Mouse (Mus musculus): ENCODE measurements at regions not wholly inside any gene's neighbourhood (a gene's known extent, or its start where the extent isn't known, plus 50 kb on each side); places are given as distances from the start of the nearest gene placed in this dataset.

GRCm38 (mm10) chr12:106186501-106186900 is 176.5 kb downstream of the Vrk1 start:
- no peak overlapping the region for H3K27ac ChIP-seq (ENCODE audit: control insufficient read depth, insufficient read depth, low read depth, low read length)
- TF ChIP-seq POLR2A (IDR thresholded peaks at IDR 0.05; ENCODE audit: control insufficient read depth, low read depth, low read length) (no peak), CTCF (IDR thresholded peaks at IDR 0.05; ENCODE audit: control insufficient read depth, insufficient read depth, insufficient replicate concordance, low read depth, low read length) (no peak)
- no peak overlapping the region for H3K4me3 ChIP-seq (ENCODE audit: control insufficient read depth, low read depth, low read length)
- no peaks in the 10 kb centered on the region for H3K36me3 ChIP-seq (ENCODE audit: control insufficient read depth, insufficient read depth, low read length)
- H3K27me3 ChIP-seq (ENCODE audit: control insufficient read depth, insufficient read depth, low read length): no peaks in the 10 kb centered on the region
- peaks cover 2% of the 10 kb centered on the region; the same call in 1 of the 2 replicates for H3K4me1 ChIP-seq (ENCODE audit: control insufficient read depth, insufficient read depth, low read length)

DNA sequence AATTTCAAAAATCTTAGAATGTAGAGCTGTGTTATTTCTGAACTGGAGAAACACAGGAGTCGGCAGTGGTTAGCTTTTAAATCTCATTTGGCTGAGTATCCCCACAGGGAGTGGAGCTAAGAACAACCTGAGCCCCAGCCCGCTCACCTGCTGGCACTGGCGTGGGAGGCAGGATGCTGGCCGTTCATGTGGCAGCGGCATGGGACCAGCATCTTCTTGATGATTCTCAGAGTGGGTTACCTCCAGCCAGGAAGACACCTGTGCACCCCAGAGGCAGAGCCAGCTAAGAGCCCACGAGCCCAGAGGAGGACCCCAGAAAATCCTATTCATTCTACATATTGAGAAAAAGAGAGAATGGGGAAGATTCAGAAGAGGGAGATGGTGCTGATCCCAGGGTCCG is 181.7 kb downstream of the Vrk1 start:
- Histone ChIP-seq H3K4me3 (ENCODE audit: control insufficient read depth, low read depth, low read length) (no peak overlapping the region), H3K4me1 (ENCODE audit: control insufficient read depth, insufficient read depth, low read length) (peaks cover 2% of the 10 kb centered on the region; the same call in 1 of the 2 replicates), H3K27me3 (ENCODE audit: control insufficient read depth, insufficient read depth, low read length) (no peaks in the 10 kb centered on the region), H3K36me3 (ENCODE audit: control insufficient read depth, insufficient read depth, low read length) (no peaks in the 10 kb centered on the region), H3K27ac (ENCODE audit: control insufficient read depth, insufficient read depth, low read depth, low read length) (no peak overlapping the region)
- no peak for TF ChIP-seq POLR2A (IDR thresholded peaks at IDR 0.05; ENCODE audit: control insufficient read depth, low read depth, low read length)
- TF ChIP-seq CTCF (IDR thresholded peaks at IDR 0.05; ENCODE audit: control insufficient read depth, insufficient read depth, insufficient replicate concordance, low read depth, low read length): no peak

GRCm38 (mm10) chr12:106199302-106199701 is 189.3 kb downstream of the Vrk1 start:
- no peaks in the 10 kb centered on the region for H3K36me3 ChIP-seq (ENCODE audit: control insufficient read depth, insufficient read depth, low read length)
- peaks cover 2% of the 10 kb centered on the region for H3K4me1 ChIP-seq (ENCODE audit: control insufficient read depth, insufficient read depth, low read length)
- TF ChIP-seq CTCF (IDR thresholded peaks at IDR 0.05; ENCODE audit: control insufficient read depth, insufficient read depth, insufficient replicate concordance, low read depth, low read length) (no peak), POLR2A (IDR thresholded peaks at IDR 0.05; ENCODE audit: control insufficient read depth, low read depth, low read length) (no peak)
- no peak overlapping the region for H3K4me3 ChIP-seq (ENCODE audit: control insufficient read depth, low read depth, low read length)
- no peaks in the 10 kb centered on the region for H3K27me3 ChIP-seq (ENCODE audit: control insufficient read depth, insufficient read depth, low read length)
- no peak overlapping the region for H3K27ac ChIP-seq (ENCODE audit: control insufficient read depth, insufficient read depth, low read depth, low read length)

DNA sequence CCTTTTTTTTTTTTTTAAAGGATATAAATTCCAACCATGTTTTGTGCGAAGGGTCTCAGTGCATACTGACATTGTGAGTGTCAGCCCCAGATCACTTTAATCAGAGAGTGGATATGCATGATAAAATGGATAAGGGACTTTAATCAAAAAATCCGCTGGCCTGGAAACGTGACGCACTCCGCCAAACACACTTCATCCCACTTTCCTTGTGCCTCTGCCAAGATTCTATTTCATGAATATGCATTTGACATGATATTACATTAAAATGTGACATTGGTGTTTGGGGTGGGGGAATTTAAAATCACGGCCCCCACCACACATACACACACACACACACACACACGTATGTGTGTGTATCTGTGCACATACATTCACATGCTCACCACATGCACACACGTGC is 193.5 kb downstream of the Vrk1 start:
- no peaks in the 10 kb centered on the region; the same call in 1 of the 2 replicates for H3K4me1 ChIP-seq (ENCODE audit: control insufficient read depth, insufficient read depth, low read length)
- no peak overlapping the region for H3K4me3 ChIP-seq (ENCODE audit: control insufficient read depth, low read depth, low read length)
- no peak overlapping the region for H3K27ac ChIP-seq (ENCODE audit: control insufficient read depth, insufficient read depth, low read depth, low read length)
- TF ChIP-seq POLR2A (IDR thresholded peaks at IDR 0.05; ENCODE audit: control insufficient read depth, low read depth, low read length): no peak
- TF ChIP-seq CTCF (IDR thresholded peaks at IDR 0.05; ENCODE audit: control insufficient read depth, insufficient read depth, insufficient replicate concordance, low read depth, low read length): no peak
- no peaks in the 10 kb centered on the region for H3K36me3 ChIP-seq (ENCODE audit: control insufficient read depth, insufficient read depth, low read length)
- H3K27me3 ChIP-seq (ENCODE audit: control insufficient read depth, insufficient read depth, low read length): no peaks in the 10 kb centered on the region

DNA sequence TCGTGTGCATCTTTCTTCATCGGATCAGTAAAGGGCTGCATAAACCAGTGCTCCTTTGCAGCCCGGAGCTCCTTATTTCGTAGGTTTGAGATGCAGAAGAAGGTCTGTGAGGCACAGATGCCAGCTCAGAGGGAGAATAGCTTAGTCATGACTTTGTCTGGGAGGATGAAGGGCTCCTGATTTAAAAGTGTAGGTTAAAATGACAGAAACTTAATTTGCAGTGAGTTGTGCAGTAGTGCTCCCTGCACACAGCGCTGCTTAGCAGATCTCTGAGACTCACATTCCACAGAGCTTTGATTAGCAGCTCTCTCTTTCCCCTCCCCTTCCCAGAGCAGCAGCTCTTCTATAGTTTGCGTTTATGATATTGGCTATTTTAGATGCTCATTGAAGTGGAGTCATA is 200.9 kb downstream of the Vrk1 start:
- H3K4me3 ChIP-seq (ENCODE audit: control insufficient read depth, low read depth, low read length): no peak overlapping the region
- H3K27me3 ChIP-seq (ENCODE audit: control insufficient read depth, insufficient read depth, low read length): no peaks in the 10 kb centered on the region
- no peaks in the 10 kb centered on the region for H3K4me1 ChIP-seq (ENCODE audit: control insufficient read depth, insufficient read depth, low read length)
- TF ChIP-seq POLR2A (IDR thresholded peaks at IDR 0.05; ENCODE audit: control insufficient read depth, low read depth, low read length): no peak
- no peak overlapping the region for H3K27ac ChIP-seq (ENCODE audit: control insufficient read depth, insufficient read depth, low read depth, low read length)
- H3K36me3 ChIP-seq (ENCODE audit: control insufficient read depth, insufficient read depth, low read length): no peaks in the 10 kb centered on the region

- Histone ChIP-seq H3K4me3 (ENCODE audit: control insufficient read depth, low read depth, low read length) (no peak overlapping the region), H3K27me3 (ENCODE audit: control insufficient read depth, insufficient read depth, low read length) (no peaks in the 10 kb centered on the region), H3K36me3 (ENCODE audit: control insufficient read depth, insufficient read depth, low read length) (no peaks in the 10 kb centered on the region), H3K4me1 (ENCODE audit: control insufficient read depth, insufficient read depth, low read length) (no peaks in the 10 kb centered on the region), H3K27ac (ENCODE audit: control insufficient read depth, insufficient read depth, low read depth, low read length) (no peak overlapping the region)
- TF ChIP-seq POLR2A (IDR thresholded peaks at IDR 0.05; ENCODE audit: control insufficient read depth, low read depth, low read length) (no peak), CTCF (IDR thresholded peaks at IDR 0.05; ENCODE audit: control insufficient read depth, insufficient read depth, insufficient replicate concordance, low read depth, low read length) (no peak)
These were observed 201.5 kb downstream of the Vrk1 start for GRCm38 (mm10) chr12:106211488-106211887.

DNA sequence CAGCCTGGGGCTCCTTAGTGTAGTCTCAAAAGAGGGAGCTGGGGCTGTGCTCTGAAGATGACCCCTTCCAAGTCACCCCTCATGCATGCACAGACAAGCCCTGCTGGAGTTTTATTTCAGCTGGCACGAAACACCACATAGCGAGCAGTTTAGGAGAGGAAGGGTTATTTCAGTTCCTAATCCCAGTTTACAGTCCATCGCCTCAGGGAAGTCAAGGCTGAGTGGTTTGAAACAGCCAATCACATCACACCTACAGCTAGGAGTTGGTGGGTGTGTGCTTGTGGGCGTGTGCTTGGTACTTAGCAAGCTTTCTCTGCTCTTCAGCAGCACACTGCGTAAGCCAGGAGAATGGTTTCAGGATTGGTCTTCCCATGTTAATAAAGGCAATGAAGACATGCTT is 202.4 kb downstream of the Vrk1 start:
- Histone ChIP-seq H3K27ac (ENCODE audit: control insufficient read depth, insufficient read depth, low read depth, low read length) (no peak overlapping the region), H3K36me3 (ENCODE audit: control insufficient read depth, insufficient read depth, low read length) (no peaks in the 10 kb centered on the region), H3K4me3 (ENCODE audit: control insufficient read depth, low read depth, low read length) (no peak overlapping the region), H3K4me1 (ENCODE audit: control insufficient read depth, insufficient read depth, low read length) (no peaks in the 10 kb centered on the region), H3K27me3 (ENCODE audit: control insufficient read depth, insufficient read depth, low read length) (no peaks in the 10 kb centered on the region)
- TF ChIP-seq POLR2A (IDR thresholded peaks at IDR 0.05; ENCODE audit: control insufficient read depth, low read depth, low read length) (no peak), CTCF (IDR thresholded peaks at IDR 0.05; ENCODE audit: control insufficient read depth, insufficient read depth, insufficient replicate concordance, low read depth, low read length) (no peak)

GRCm38 (mm10) chr12:106220071-106220470 is 210.0 kb downstream of the Vrk1 start:
- Histone ChIP-seq H3K27me3 (ENCODE audit: control insufficient read depth, insufficient read depth, low read length) (no peaks in the 10 kb centered on the region), H3K4me3 (ENCODE audit: control insufficient read depth, low read depth, low read length) (no peak overlapping the region), H3K4me1 (ENCODE audit: control insufficient read depth, insufficient read depth, low read length) (no peaks in the 10 kb centered on the region), H3K36me3 (ENCODE audit: control insufficient read depth, insufficient read depth, low read length) (no peaks in the 10 kb centered on the region), H3K27ac (ENCODE audit: control insufficient read depth, insufficient read depth, low read depth, low read length) (no peak overlapping the region)
- TF ChIP-seq CTCF (IDR thresholded peaks at IDR 0.05; ENCODE audit: control insufficient read depth, insufficient read depth, insufficient replicate concordance, low read depth, low read length): no peak
- TF ChIP-seq POLR2A (IDR thresholded peaks at IDR 0.05; ENCODE audit: control insufficient read depth, low read depth, low read length): no peak

All from testis, adult 2 months (tissue).